Mouse (Mus musculus): ENCODE results near the gene Bet1l. TPM values are rescaled to one million over a fixed set of nuclear protein-coding genes. Genes with fewer than 3 reads are reported as not detected.

The Bet1l gene
- polyA plus RNA-seq, 1 experiment from 2014 or later, result 30.7 TPM

DNA sequence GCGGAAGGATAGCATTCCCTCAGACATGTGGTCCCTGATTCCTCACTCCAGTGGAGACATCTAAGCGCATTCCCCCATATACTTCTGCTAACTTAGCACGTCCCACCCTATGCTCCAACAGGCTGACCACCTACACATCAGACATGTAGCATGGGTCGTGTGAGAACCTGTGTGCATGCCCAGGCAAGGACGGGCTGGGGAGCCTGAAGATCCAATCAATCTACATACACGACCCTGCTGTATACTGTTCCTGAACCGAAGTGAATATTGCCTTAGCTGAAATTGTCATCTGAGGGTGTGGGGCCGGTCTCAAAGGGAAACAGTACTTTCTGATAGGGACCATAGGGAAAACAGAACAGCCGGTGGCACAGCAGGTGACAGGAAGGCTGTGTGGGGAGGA is 2.2 kb downstream of the Bet1l start:
- no peak for TF ChIP-seq CTCF (IDR thresholded peaks at IDR 0.05; ENCODE audit: low read depth)
- TF ChIP-seq EP300 (IDR thresholded peaks at IDR 0.05; ENCODE audit: low read depth), result no peak
- peak overlapping the region; percentile 85 for H3K4me2 ChIP-seq (ENCODE audit: low read depth, low read length)
- peaks cover 39% of the 10 kb centered on the region for H3K36me3 ChIP-seq (replicated peaks; ENCODE audit: insufficient read depth, low read length)
- no peaks in the 10 kb centered on the region for H3K27me3 ChIP-seq (ENCODE audit: insufficient read depth, low read length)
- no peak for DNase-seq
- H3K9ac ChIP-seq (replicated peaks), result peak overlapping the region; percentile 90
- H3K4me1 ChIP-seq (ENCODE audit: insufficient read depth), result peaks cover 34% of the 10 kb centered on the region
- H3K4me3 ChIP-seq (ENCODE audit: low read depth, low read length), result peak overlapping the region; percentile 80
- no peaks in the 10 kb centered on the region for H3K9me3 ChIP-seq (ENCODE audit: low read length)
- 56% methylated on average over 9 of the region's 9 CpGs for WGBS (ENCODE audit: insufficient replicate concordance)
- ATAC-seq, result no peak
- peak overlapping the region; percentile 99 for H3K27ac ChIP-seq (ENCODE audit: low read depth)

- ATAC-seq (no peak), DNase-seq (no peak)
- Histone ChIP-seq H3K27ac (ENCODE audit: low read depth) (peak overlapping the region; percentile 99; the same call in 1 of the 2 replicates), H3K4me3 (ENCODE audit: low read depth, low read length) (peak overlapping the region; percentile 80; the same call in 1 of the 2 replicates), H3K9ac (replicated peaks) (peak overlapping the region; percentile 90; the same call in 1 of the 2 replicates), H3K4me2 (ENCODE audit: low read depth, low read length) (peak overlapping the region; percentile 85; the same call in 1 of the 2 replicates), H3K9me3 (ENCODE audit: low read length) (no peaks in the 10 kb centered on the region), H3K4me1 (ENCODE audit: insufficient read depth) (peaks cover 34% of the 10 kb centered on the region), H3K36me3 (replicated peaks; ENCODE audit: insufficient read depth, low read length) (peaks cover 34% of the 10 kb centered on the region), H3K27me3 (ENCODE audit: insufficient read depth, low read length) (no peaks in the 10 kb centered on the region)
- TF ChIP-seq CTCF (IDR thresholded peaks at IDR 0.05; ENCODE audit: low read depth) (no peak), EP300 (IDR thresholded peaks at IDR 0.05; ENCODE audit: low read depth) (no peak)
- WGBS (ENCODE audit: insufficient replicate concordance), result 93% methylated on average over 18 of the region's 18 CpGs
These were observed 2.9 kb downstream of the Bet1l start for GRCm38 (mm10) chr7:140854483-140854882.

GRCm38 (mm10) chr7:140853386-140853785 is 4.0 kb downstream of the Bet1l start:
- no peak for TF ChIP-seq EP300 (IDR thresholded peaks at IDR 0.05; ENCODE audit: low read depth)
- Histone ChIP-seq H3K4me2 (ENCODE audit: low read depth, low read length) (peak overlapping the region; percentile 26; the same call in 1 of the 2 replicates), H3K9ac (replicated peaks) (0 out of 2 replicates have a peak overlapping the region, but pooled peaks have one; percentile 30), H3K4me1 (ENCODE audit: insufficient read depth) (peaks cover 30% of the 10 kb centered on the region), H3K36me3 (replicated peaks; ENCODE audit: insufficient read depth, low read length) (peaks cover 24% of the 10 kb centered on the region), H3K27me3 (ENCODE audit: insufficient read depth, low read length) (no peaks in the 10 kb centered on the region), H3K9me3 (ENCODE audit: low read length) (no peaks in the 10 kb centered on the region), H3K4me3 (ENCODE audit: low read depth, low read length) (no peak overlapping the region), H3K27ac (ENCODE audit: low read depth) (peak overlapping the region; percentile 99)
- 61% methylated on average over 9 of the region's 9 CpGs for WGBS (ENCODE audit: insufficient replicate concordance)
- DNase-seq, result peak; percentile 69
- peak; percentile 40 for ATAC-seq

- no peak overlapping the region for H3K4me2 ChIP-seq (ENCODE audit: low read depth, low read length)
- H3K4me3 ChIP-seq (ENCODE audit: low read depth, low read length), result no peak overlapping the region
- H3K9ac ChIP-seq (replicated peaks), result no peak overlapping the region
- 92% methylated on average over 4 of the region's 4 CpGs for WGBS (ENCODE audit: insufficient replicate concordance)
- no peak overlapping the region; the same call in 1 of the 2 replicates for H3K27ac ChIP-seq (ENCODE audit: low read depth)
- peaks cover 26% of the 10 kb centered on the region for H3K4me1 ChIP-seq (ENCODE audit: insufficient read depth)
- H3K27me3 ChIP-seq (ENCODE audit: insufficient read depth, low read length), result no peaks in the 10 kb centered on the region
- TF ChIP-seq EP300 (IDR thresholded peaks at IDR 0.05; ENCODE audit: low read depth) (no peak), CTCF (IDR thresholded peaks at IDR 0.05; ENCODE audit: low read depth) (no peak)
- DNase-seq, result no peak
- H3K9me3 ChIP-seq (ENCODE audit: low read length), result no peaks in the 10 kb centered on the region
- no peak for ATAC-seq
- peaks cover 24% of the 10 kb centered on the region for H3K36me3 ChIP-seq (replicated peaks; ENCODE audit: insufficient read depth, low read length)
These were observed 5.5 kb downstream of the Bet1l start for GRCm38 (mm10) chr7:140851916-140852315.

- 78% methylated on average over 10 of the region's 10 CpGs for WGBS (ENCODE audit: insufficient replicate concordance)
- Histone ChIP-seq H3K27me3 (ENCODE audit: insufficient read depth, low read length) (no peaks in the 10 kb centered on the region), H3K4me2 (ENCODE audit: low read depth, low read length) (no peak overlapping the region), H3K9ac (replicated peaks) (no peak overlapping the region), H3K9me3 (ENCODE audit: low read length) (no peaks in the 10 kb centered on the region), H3K4me1 (ENCODE audit: insufficient read depth) (peaks cover 11% of the 10 kb centered on the region), H3K36me3 (replicated peaks; ENCODE audit: insufficient read depth, low read length) (peaks cover 10% of the 10 kb centered on the region), H3K4me3 (ENCODE audit: low read depth, low read length) (no peak overlapping the region), H3K27ac (ENCODE audit: low read depth) (no peak overlapping the region)
- TF ChIP-seq CTCF (IDR thresholded peaks at IDR 0.05; ENCODE audit: low read depth) (no peak), EP300 (IDR thresholded peaks at IDR 0.05; ENCODE audit: low read depth) (no peak)
- DNase-seq (no peak), ATAC-seq (no peak)
These were observed 8.8 kb downstream of the Bet1l start for GRCm38 (mm10) chr7:140848591-140848990.

GRCm38 (mm10) chr7:140847755-140848580 is 9.4 kb downstream of the Bet1l start, which contains the start of gene Odf3:
Gene Odf3, plus strand, starts transcription at chr7:140847805.
- H3K9ac ChIP-seq (replicated peaks), result no peak within 1 kb of the TSS
- WGBS (ENCODE audit: insufficient replicate concordance), result 55% methylated on average over 11 of the region's 11 CpGs
- DNase-seq, result peak; percentile 45

More at GRCm38 (mm10) chr7:140847755-140848580, 9.4 kb downstream of the Bet1l start, which contains the start of gene Odf3:
- Histone ChIP-seq H3K27me3 (ENCODE audit: insufficient read depth, low read length) (no peaks in the 10 kb centered on the region), H3K9me3 (ENCODE audit: low read length) (no peaks in the 10 kb centered on the region), H3K4me2 (ENCODE audit: low read depth, low read length) (no peak within 1 kb of the TSS), H3K27ac (ENCODE audit: low read depth) (no peak within 1 kb of the TSS), H3K4me3 (ENCODE audit: low read depth, low read length) (no peak within 1 kb of the TSS), H3K36me3 (replicated peaks; ENCODE audit: insufficient read depth, low read length) (peaks cover 8% of the 10 kb centered on the region), H3K4me1 (ENCODE audit: insufficient read depth) (peaks cover 7% of the 10 kb centered on the region)
- no peak for ATAC-seq
- TF ChIP-seq EP300 (IDR thresholded peaks at IDR 0.05; ENCODE audit: low read depth) (no peak), CTCF (IDR thresholded peaks at IDR 0.05; ENCODE audit: low read depth) (0 out of 2 replicates have a peak, but pooled peaks have one; percentile 6)
